Mouse (Mus musculus) thymus, adult 2 months (tissue): ENCODE measurements around the gene Dab1. TPM values are rescaled to one million over a fixed set of nuclear protein-coding genes. Genes with fewer than 3 reads are reported as not detected.

Experiments
- DNase-seq: peaks from one replicate; pipeline ENCODE4 v3.0.0; 2021
- H3K27ac ChIP-seq: fragments of 200-500 bp; 2 replicates; pipeline ENCODE4 v1.5.1; 2012; ENCODE audit warnings: low read length, control low read depth; ENCODE audit not compliant: control insufficient read depth, insufficient read depth
- H3K27me3 ChIP-seq: fragments of 200-500 bp; 2 replicates; pipeline ENCODE4 v1.6.1; 2012; ENCODE audit warnings: mild to moderate bottlenecking, low read length, moderate library complexity, mixed read lengths; ENCODE audit not compliant: control insufficient read depth, insufficient read depth
- H3K36me3 ChIP-seq: fragments of 200-500 bp; 2 replicates; pipeline ENCODE4 v1.6.1; 2012; ENCODE audit warnings: mild to moderate bottlenecking, low read length, moderate library complexity; ENCODE audit not compliant: control insufficient read depth, insufficient read depth
- H3K4me1 ChIP-seq: fragments of 200-500 bp; replicated peaks from 2 replicates; pipeline ENCODE4 v1.6.1; 2012; ENCODE audit warnings: low read length; ENCODE audit not compliant: control insufficient read depth, insufficient read depth
- H3K4me3 ChIP-seq: fragments of 200-500 bp; 2 replicates; pipeline ENCODE4 v1.5.1; 2012; ENCODE audit warnings: mild to moderate bottlenecking, low read length, control low read depth, moderate library complexity; ENCODE audit not compliant: control insufficient read depth, insufficient read depth
- CTCF ChIP-seq: fragments of 200-500 bp; IDR thresholded peaks from 2 replicates; pipeline ENCODE4 v1.5.1; 2012; ENCODE audit warnings: mild to moderate bottlenecking, control low read depth, low read length, moderate library complexity, borderline replicate concordance; ENCODE audit not compliant: control insufficient read depth, poor library complexity, insufficient read depth; ENCODE audit errors: extremely low read depth
- POLR2A ChIP-seq: fragments of 200-500 bp; IDR thresholded peaks from 2 replicates; pipeline ENCODE4 v1.6.1; 2012; ENCODE audit warnings: mild to moderate bottlenecking, low read length, control low read depth, moderate library complexity; ENCODE audit not compliant: control insufficient read depth, poor library complexity, insufficient read depth; ENCODE audit errors: extremely low read depth
- WGBS: fragments of 180-500 bp; shearing (Covaris S2); methylation state at CpG from one replicate; pipeline ENCODE4 v1.1.7; 2018; 5-methylcytosine and 5-hydroxymethylcytosine counted together
- polyA plus RNA-seq: library from polyadenylated mRNA; depleted of rRNA; stranded (reverse); fragments of >200 nt; gene quantifications from 2 replicates; pipeline ENCODE4 v1.2.3, GENCODE M21; 2012

Gene Dab1
- polyA plus RNA-seq, 1 experiment = 0.28 TPM

GRCm38 (mm10) chr4:104782346-104782745 lies 1163.2 kb downstream of the Dab1 start:
- H3K27me3 ChIP-seq = no peaks in the 10 kb centered on the region
- H3K4me3 ChIP-seq = no peak overlapping the region
- no peak for TF ChIP-seq CTCF
- TF ChIP-seq POLR2A = no peak
- no peaks in the 10 kb centered on the region for H3K4me1 ChIP-seq
- no peaks in the 10 kb centered on the region for H3K36me3 ChIP-seq
- WGBS = 54% methylated on average over 4 of the region's 4 CpGs
- DNase-seq = no peak
- H3K27ac ChIP-seq = no peak overlapping the region

- WGBS = 94% methylated on average over 4 of the region's 4 CpGs
- H3K36me3 ChIP-seq = no peaks in the 10 kb centered on the region
Measured at GRCm38 (mm10) chr4:104792111-104792510, 1173.0 kb downstream of the Dab1 start.

More at GRCm38 (mm10) chr4:104792111-104792510, 1173.0 kb downstream of the Dab1 start:
- Histone ChIP-seq H3K27me3 (no peaks in the 10 kb centered on the region), H3K27ac (no peak overlapping the region), H3K4me1 (no peaks in the 10 kb centered on the region), H3K4me3 (no peak overlapping the region)
- no peak for DNase-seq
- TF ChIP-seq CTCF (no peak), POLR2A (no peak)
